In genomic region chr11:72464821-72465220, GRCm38 (mm10) we compare ENCODE assay signal across 27 mouse cellular contexts. TPM values are rescaled to one million over a fixed set of nuclear protein-coding genes. Genes with fewer than 3 reads are reported as not detected.
A peak's percentile ranks its signal among the peaks of the same experiment; 100 is the strongest.
DNase-seq lines count a peak whose midpoint lies in the region; ATAC-seq and TF ChIP-seq lines count a peak whose summit lies in the region.
"Had no signal": no experiment of that assay in that cellular context is flagged by ENCODE, and none has a peak within 500 bp of the region (broad histone marks: within the 10 kb centered on the region; RNA-seq: fewer than 3 reads in every experiment).

No protein-coding gene starts in this region.

- peaks cover 9% of the 10 kb centered on the region for H3K4me1 ChIP-seq in hindbrain, embryonic 11.5 days (replicated peaks; ENCODE audit: control insufficient read depth, insufficient read depth, low read length)
- peaks cover 12% of the 10 kb centered on the region; the same call in 1 of the 2 replicates for H3K4me1 ChIP-seq in hindbrain, embryonic 14.5 days (replicated peaks; ENCODE audit: control insufficient read depth, insufficient read depth, low read length)
- peaks cover 64% of the 10 kb centered on the region for H3K4me1 ChIP-seq in hindbrain, embryonic 13.5 days (replicated peaks)

- H3K27me3 ChIP-seq in hindbrain, embryonic 11.5 days (ENCODE audit: control insufficient read depth, insufficient read depth, low read length) = no peaks in the 10 kb centered on the region
- H3K27me3 ChIP-seq in hindbrain, embryonic 14.5 days (ENCODE audit: control insufficient read depth, insufficient read depth, low read length) = no peaks in the 10 kb centered on the region
- H3K27me3 ChIP-seq in hindbrain, embryonic 13.5 days = no peaks in the 10 kb centered on the region
- H3K27me3 ChIP-seq: heart, embryonic 13.5 days had no signal

- DNase-seq in gastrocnemius, adult 2 months = no peak
- no peak for DNase-seq in gastrocnemius, postnatal 4 days (ENCODE audit: low spot score in 2 of 2)
- no peak for DNase-seq in hindbrain, embryonic 11.5 days (ENCODE audit: low spot score)
- no peak for DNase-seq in hindbrain, embryonic 14.5 days (ENCODE audit: low spot score)
- DNase-seq in Muller cell, postnatal 12 days (ENCODE audit: inconsistent ontology term) = peak; percentile 78
- DNase-seq in urinary bladder, postnatal 36 days (ENCODE audit: low spot score in 2 of 2) = no peak
- DNase-seq in left cerebral cortex, adult 8-10 months (ENCODE audit: low spot score in 2 of 2) = no peak
- DNase-seq: adrenal gland, adult 8-10 months; adrenal gland, postnatal 25 days; B cell, adult 2 months; cerebellum, adult 18-20 months; cerebellum, adult 9-10 months; cerebellum, postnatal 14 days; gastrocnemius, postnatal 10 days; gastrocnemius, postnatal 36 days; heart, adult 18-20 months; heart, postnatal 14 days; heart, postnatal 4 days; kidney, adult 2 months had no signal

- WGBS in hindbrain, embryonic 11.5 days = 60% methylated on average over 3 of the region's 3 CpGs
- 54% methylated on average over 3 of the region's 3 CpGs for WGBS in hindbrain, embryonic 14.5 days
- WGBS in hindbrain, embryonic 13.5 days = 54% methylated on average over 3 of the region's 3 CpGs

- no peak overlapping the region for H3K9ac ChIP-seq in hindbrain, embryonic 11.5 days (ENCODE audit: low read depth, low read length)
- H3K9ac ChIP-seq in hindbrain, embryonic 14.5 days = no peak overlapping the region
- no peak overlapping the region for H3K9ac ChIP-seq in hindbrain, embryonic 13.5 days
- H3K9ac ChIP-seq: heart, embryonic 13.5 days had no signal

- intact Hi-C loops in gastrocnemius, adult 2 months (cut with DNase I) = no loop called here

- TF ChIP-seq CTCF in gastrocnemius, adult 2 months (IDR thresholded peaks at IDR 0.05) = no peak

- 0 out of 2 replicates have a peak, but pooled peaks have one; percentile 20 for ATAC-seq in hindbrain, embryonic 11.5 days (ENCODE audit: low FRiP score)
- ATAC-seq in hindbrain, embryonic 14.5 days (ENCODE audit: low FRiP score) = no peak
- no peak for ATAC-seq in hindbrain, embryonic 13.5 days (ENCODE audit: low FRiP score)
- ATAC-seq: activated CD4-positive, CD25-positive, alpha-beta regulatory T cell, adult 4 months; forebrain, embryonic 14.5 days; intestine, postnatal 0 days had no signal

- 0 out of 2 replicates have a peak overlapping the region, but pooled peaks have one; percentile 38 for H3K27ac ChIP-seq in gastrocnemius, adult 2 months
- no peak overlapping the region for H3K27ac ChIP-seq in hindbrain, embryonic 11.5 days (ENCODE audit: low read depth, low read length)
- no peak overlapping the region for H3K27ac ChIP-seq in hindbrain, embryonic 14.5 days
- H3K27ac ChIP-seq in hindbrain, embryonic 13.5 days = peak overlapping the region; percentile 26; the same call in 1 of the 2 replicates
- H3K27ac ChIP-seq: forebrain, embryonic 10.5 days; heart, embryonic 13.5 days had no signal

- no peaks in the 10 kb centered on the region for H3K9me3 ChIP-seq in hindbrain, embryonic 11.5 days (ENCODE audit: control insufficient read depth, low read length)
- no peaks in the 10 kb centered on the region for H3K9me3 ChIP-seq in hindbrain, embryonic 14.5 days (ENCODE audit: control insufficient read depth, low read length)
- no peaks in the 10 kb centered on the region for H3K9me3 ChIP-seq in hindbrain, embryonic 13.5 days
- H3K9me3 ChIP-seq: forebrain, embryonic 10.5 days; heart, embryonic 13.5 days had no signal

- H3K4me3 ChIP-seq in gastrocnemius, adult 2 months = no peak overlapping the region
- H3K4me3 ChIP-seq in hindbrain, embryonic 11.5 days (ENCODE audit: low read depth, low read length) = no peak overlapping the region
- no peak overlapping the region for H3K4me3 ChIP-seq in hindbrain, embryonic 14.5 days (replicated peaks; ENCODE audit: low read length)
- no peak overlapping the region for H3K4me3 ChIP-seq in hindbrain, embryonic 13.5 days
- H3K4me3 ChIP-seq: forebrain, embryonic 10.5 days; heart, embryonic 13.5 days had no signal

- no peak overlapping the region for H3K4me2 ChIP-seq in hindbrain, embryonic 11.5 days (replicated peaks; ENCODE audit: low read depth, low read length)
- H3K4me2 ChIP-seq in hindbrain, embryonic 14.5 days (replicated peaks) = no peak overlapping the region
- no peak overlapping the region for H3K4me2 ChIP-seq in hindbrain, embryonic 13.5 days
- H3K4me2 ChIP-seq: heart, embryonic 13.5 days had no signal

- no peaks in the 10 kb centered on the region for H3K36me3 ChIP-seq in hindbrain, embryonic 11.5 days (ENCODE audit: control insufficient read depth, insufficient read depth, low read length)
- peaks cover 42% of the 10 kb centered on the region for H3K36me3 ChIP-seq in hindbrain, embryonic 14.5 days (replicated peaks; ENCODE audit: control insufficient read depth, insufficient read depth)
- H3K36me3 ChIP-seq in hindbrain, embryonic 13.5 days = peaks cover 38% of the 10 kb centered on the region
- H3K36me3 ChIP-seq: forebrain, embryonic 10.5 days; heart, embryonic 13.5 days had no signal

RNA-seq across cellular contexts. Expression of gene Mybbp1a, which starts 23.7 kb away (rescaled TPM):
- 10 to 100 TPM; 60.2 to 60.9 TPM for total RNA-seq in gastrocnemius, adult 2 months (2021)
- total RNA-seq in gastrocnemius, postnatal 4 days (2021) = 10 to 100 TPM; 71.8 to 90.1 TPM
- polyA plus RNA-seq in hindbrain, embryonic 11.5 days (2014; fragmentation: Nextera tagmentation; extraction: Ambion mirVana) = 112 and 145 TPM in 2 replicates
- polyA plus RNA-seq in hindbrain, embryonic 14.5 days (2014; fragmentation: Nextera tagmentation; extraction: Ambion mirVana) = 54.1 and 63.3 TPM in 2 replicates
- polyA plus RNA-seq in hindbrain, embryonic 13.5 days (2015; fragmentation: Nextera tagmentation; extraction: Ambion mirVana) = 74.5 and 79.9 TPM in 2 replicates
- 10 to 100 TPM; 48.1 to 54.6 (median 51.3) TPM for total RNA-seq in left cerebral cortex, adult 8-10 months (2022)

RNA-seq across cellular contexts. Expression of gene Spns2, which starts 24.9 kb away (rescaled TPM):
- total RNA-seq in gastrocnemius, adult 2 months (2021) = 10 to 100 TPM; 15.7 to 65.1 TPM
- total RNA-seq in gastrocnemius, postnatal 4 days (2021) = 10 to 100 TPM; 12.7 to 14.8 TPM
- polyA plus RNA-seq in hindbrain, embryonic 11.5 days (2014; fragmentation: Nextera tagmentation; extraction: Ambion mirVana) = 5.3 and 6.2 TPM in 2 replicates
- 11.9 and 12.4 TPM in 2 replicates for polyA plus RNA-seq in hindbrain, embryonic 14.5 days (2014; fragmentation: Nextera tagmentation; extraction: Ambion mirVana)
- 8.4 and 9.7 TPM in 2 replicates for polyA plus RNA-seq in hindbrain, embryonic 13.5 days (2015; fragmentation: Nextera tagmentation; extraction: Ambion mirVana)
- total RNA-seq in left cerebral cortex, adult 8-10 months (2022) = 10 to 100 TPM; 47.3 to 55.4 (median 51.1) TPM
- polyA plus RNA-seq: activated CD4-positive, CD25-positive, alpha-beta regulatory T cell, adult 4 months had no signal

RNA-seq across cellular contexts. Expression of gene Ggt6, which starts 29.5 kb away (rescaled TPM):
- total RNA-seq in gastrocnemius, adult 2 months (2021) = 1 to 10 TPM in 1 of 2 experiments, under 1 TPM in 1; 0.67 to 5.5 TPM
- total RNA-seq in gastrocnemius, postnatal 4 days (2021) = under 1 TPM; 0.23 to 0.32 TPM
- polyA plus RNA-seq in hindbrain, embryonic 11.5 days (2014; fragmentation: Nextera tagmentation; extraction: Ambion mirVana) = not detected in 2 replicates
- 0.11 TPM in 1 of 2 replicates, not detected in the other for polyA plus RNA-seq in hindbrain, embryonic 14.5 days (2014; fragmentation: Nextera tagmentation; extraction: Ambion mirVana)
- not detected in 2 replicates for polyA plus RNA-seq in hindbrain, embryonic 13.5 days (2015; fragmentation: Nextera tagmentation; extraction: Ambion mirVana)
- under 1 TPM in 1 of 4 experiments, not detected in 3; 0.23 TPM for total RNA-seq in left cerebral cortex, adult 8-10 months (2022)
- total RNA-seq: heart, adult 18-20 months; heart, postnatal 4 days; MEL had no signal
- polyA plus RNA-seq: activated CD4-positive, CD25-positive, alpha-beta regulatory T cell, adult 4 months; embryonic facial prominence, embryonic 11.5 days; forebrain, embryonic 10.5 days; forebrain, embryonic 14.5 days; heart, embryonic 13.5 days had no signal

RNA-seq across cellular contexts. Expression of gene Smtnl2, which starts 53.3 kb away (rescaled TPM):
- 100 to 1,000 TPM; 238 to 342 TPM for total RNA-seq in gastrocnemius, adult 2 months (2021)
- total RNA-seq in gastrocnemius, postnatal 4 days (2021) = 100 to 1,000 TPM; 160 to 187 TPM
- polyA plus RNA-seq in hindbrain, embryonic 11.5 days (2014; fragmentation: Nextera tagmentation; extraction: Ambion mirVana) = 4.7 and 8.7 TPM in 2 replicates
- 4.6 and 4.8 TPM in 2 replicates for polyA plus RNA-seq in hindbrain, embryonic 14.5 days (2014; fragmentation: Nextera tagmentation; extraction: Ambion mirVana)
- polyA plus RNA-seq in hindbrain, embryonic 13.5 days (2015; fragmentation: Nextera tagmentation; extraction: Ambion mirVana) = 6.2 and 6.4 TPM in 2 replicates
- 1 to 10 TPM in 2 of 4 experiments, under 1 TPM in 2; 0.89 to 2.9 (median 1.1) TPM for total RNA-seq in left cerebral cortex, adult 8-10 months (2022)
- polyA plus RNA-seq: activated CD4-positive, CD25-positive, alpha-beta regulatory T cell, adult 4 months had no signal

Comparison
In these comparisons a context has a peak if more than half of its experiments do, and no peak if none do; other contexts are left out.
1. H3K27ac ChIP-seq: peak in gastrocnemius, adult 2 months (single experiment) and hindbrain, embryonic 13.5 days (single experiment); none in hindbrain, embryonic 11.5 days (single experiment) and hindbrain, embryonic 14.5 days (single experiment).